Mouse (Mus musculus): Measurements from ENCODE around the gene Abhd13. TPM values are rescaled to one million over a fixed set of nuclear protein-coding genes. Genes with fewer than 3 reads are reported as not detected.

Abhd13 gene
- polyA plus RNA-seq, 1 experiment: 14.2 TPM

DNA sequence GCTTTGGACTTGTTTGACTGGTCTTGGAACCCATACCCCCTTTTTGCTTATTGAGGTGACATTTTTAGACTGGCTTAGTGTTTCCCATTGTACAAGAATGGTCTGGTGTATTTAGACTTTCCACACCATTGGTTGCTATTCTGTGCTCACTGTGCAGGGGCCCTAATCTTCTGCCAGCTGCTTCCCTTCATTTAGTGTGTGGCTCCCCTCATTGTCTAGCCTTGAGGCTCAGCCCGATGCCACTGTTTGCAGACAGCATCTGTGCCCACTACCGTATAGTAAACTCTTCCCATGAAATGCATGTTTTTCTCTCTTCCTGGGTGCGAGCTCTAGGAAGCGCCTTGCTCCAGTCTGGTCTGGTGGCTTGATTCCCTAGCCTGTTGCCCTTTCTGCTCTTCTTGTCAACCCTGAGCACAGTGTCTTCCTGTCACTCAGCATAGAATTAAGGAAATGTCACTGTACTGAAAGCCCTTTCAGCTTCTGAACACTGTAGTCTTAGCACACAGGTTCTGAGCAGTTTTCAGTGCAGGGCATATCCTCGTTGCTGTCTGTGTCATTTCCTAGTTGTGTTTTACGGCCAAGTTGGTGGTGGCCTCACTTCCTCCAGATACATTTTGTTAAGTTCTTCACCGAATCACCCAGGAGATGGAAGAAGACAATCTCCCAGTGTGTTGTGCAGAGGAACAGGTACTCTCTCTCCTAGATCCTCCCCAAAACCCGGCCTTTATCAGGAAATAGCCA, 53.0 kb downstream of the Abhd13 start:
- TF ChIP-seq CTCF (IDR thresholded peaks at IDR 0.05; ENCODE audit: borderline replicate concordance, insufficient read depth, low read depth, low read length): no peak
- no peak for TF ChIP-seq POLR2A (IDR thresholded peaks at IDR 0.05; ENCODE audit: borderline replicate concordance, insufficient read depth, low read length)
- Histone ChIP-seq H3K4me1 (ENCODE audit: control insufficient read depth, insufficient read depth, low read length) (no peaks in the 10 kb centered on the region), H3K27ac (ENCODE audit: insufficient read depth, low read length) (no peak overlapping the region), H3K27me3 (ENCODE audit: control insufficient read depth, insufficient read depth, low read length) (no peaks in the 10 kb centered on the region; the same call in 1 of the 2 replicates), H3K4me3 (replicated peaks; ENCODE audit: insufficient read depth, low read depth, low read length) (no peak overlapping the region)
- 69% methylated on average over 8 of the region's 8 CpGs for WGBS
- no peak for DNase-seq

GRCm38 (mm10) chr8:10031177-10031576, 53.7 kb downstream of the Abhd13 start:
- no peaks in the 10 kb centered on the region for H3K4me1 ChIP-seq (ENCODE audit: control insufficient read depth, insufficient read depth, low read length)
- TF ChIP-seq POLR2A (IDR thresholded peaks at IDR 0.05; ENCODE audit: borderline replicate concordance, insufficient read depth, low read length): no peak
- no peak for TF ChIP-seq CTCF (IDR thresholded peaks at IDR 0.05; ENCODE audit: borderline replicate concordance, insufficient read depth, low read depth, low read length)
- no peak overlapping the region for H3K4me3 ChIP-seq (replicated peaks; ENCODE audit: insufficient read depth, low read depth, low read length)
- no peak overlapping the region for H3K27ac ChIP-seq (ENCODE audit: insufficient read depth, low read length)
- H3K27me3 ChIP-seq (ENCODE audit: control insufficient read depth, insufficient read depth, low read length): no peaks in the 10 kb centered on the region; the same call in 1 of the 2 replicates
- 89% methylated on average over 9 of the region's 9 CpGs for WGBS
- DNase-seq: no peak

- no peak overlapping the region for H3K27ac ChIP-seq (ENCODE audit: insufficient read depth, low read length)
- H3K27me3 ChIP-seq (ENCODE audit: control insufficient read depth, insufficient read depth, low read length): no peaks in the 10 kb centered on the region
- no peaks in the 10 kb centered on the region for H3K4me1 ChIP-seq (ENCODE audit: control insufficient read depth, insufficient read depth, low read length)
- no peak overlapping the region for H3K4me3 ChIP-seq (replicated peaks; ENCODE audit: insufficient read depth, low read depth, low read length)
- DNase-seq: no peak
- TF ChIP-seq POLR2A (IDR thresholded peaks at IDR 0.05; ENCODE audit: borderline replicate concordance, insufficient read depth, low read length): no peak
- no peak for TF ChIP-seq CTCF (IDR thresholded peaks at IDR 0.05; ENCODE audit: borderline replicate concordance, insufficient read depth, low read depth, low read length)
- 78% methylated on average over 3 of the region's 3 CpGs for WGBS
These were observed 63.4 kb downstream of the Abhd13 start for GRCm38 (mm10) chr8:10040866-10041265.

Other genes starting within 250 kb of the Abhd13 start
- 53.9 and 58.5 TPM in 2 replicates for gene Fam155a, start 206.5 kb upstream of the Abhd13 start, polyA plus RNA-seq (2012; rRNA removed)
- not detected in 2 replicates for gene Gm10217, start 113.5 kb upstream of the Abhd13 start, polyA plus RNA-seq (2012; rRNA removed)
- gene Lig4, start within 50 bp of the Abhd13 start, polyA plus RNA-seq (2012; rRNA removed): 5.3 and 5.6 TPM in 2 replicates
- 3.0 and 4.4 TPM in 2 replicates for gene Tnfsf13b, start 28.8 kb downstream of the Abhd13 start, polyA plus RNA-seq (2012; rRNA removed)
- gene Myo16, start 176.2 kb downstream of the Abhd13 start, polyA plus RNA-seq (2012; rRNA removed): 10.3 and 11.0 TPM in 2 replicates

Measured in cerebellum, adult 2 months (tissue).